Mouse (Mus musculus): ENCODE measurements around the gene Cbwd1. TPM values are rescaled to one million over a fixed set of nuclear protein-coding genes. Genes with fewer than 3 reads are reported as not detected.

The Cbwd1 gene
- total RNA-seq (2023) = 10 to 100 TPM in 1 of 2 experiments, 1 to 10 TPM in 1; 9.7 to 10.7 TPM

DNA sequence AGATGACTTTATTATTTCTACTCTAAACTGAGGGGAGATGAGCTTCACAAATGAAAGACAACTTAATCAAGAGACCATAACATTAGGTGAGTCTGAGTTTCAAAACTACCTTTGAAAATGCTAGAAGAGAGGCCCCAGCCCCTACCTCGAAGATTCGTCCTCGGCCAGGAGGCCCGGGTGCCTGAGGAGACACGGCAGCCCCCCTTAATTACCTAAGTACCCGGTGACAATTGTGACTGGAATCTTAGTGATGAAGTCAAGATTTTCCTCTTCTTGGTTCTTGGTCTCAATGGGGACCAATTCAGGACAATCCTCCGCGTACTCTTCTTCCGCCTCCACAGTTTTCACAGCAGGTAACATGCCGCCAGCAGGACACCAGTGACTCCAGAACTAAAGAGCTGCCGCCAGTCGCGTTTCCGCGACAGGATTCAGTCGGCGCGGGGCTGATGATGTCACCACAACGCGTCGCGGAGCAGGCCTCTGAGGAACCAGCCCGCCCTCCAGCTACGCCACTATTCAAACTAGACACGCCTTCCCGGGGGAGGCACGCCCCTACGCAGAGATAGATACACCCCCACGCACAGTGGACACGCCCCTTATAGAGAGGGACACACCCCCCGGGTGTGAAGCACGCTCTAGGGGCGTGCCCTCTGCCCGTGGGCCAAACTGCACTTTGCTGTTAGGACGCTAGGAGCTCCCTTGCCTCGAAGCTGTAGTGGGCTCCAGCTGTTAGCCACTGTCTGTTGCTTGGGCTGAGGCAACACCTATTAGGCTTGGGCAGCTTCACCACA lies at the start of gene Cbwd1:
Gene Cbwd1, minus strand, starts transcription at position 439 of the 791 bp plus-strand sequence.

DNA sequence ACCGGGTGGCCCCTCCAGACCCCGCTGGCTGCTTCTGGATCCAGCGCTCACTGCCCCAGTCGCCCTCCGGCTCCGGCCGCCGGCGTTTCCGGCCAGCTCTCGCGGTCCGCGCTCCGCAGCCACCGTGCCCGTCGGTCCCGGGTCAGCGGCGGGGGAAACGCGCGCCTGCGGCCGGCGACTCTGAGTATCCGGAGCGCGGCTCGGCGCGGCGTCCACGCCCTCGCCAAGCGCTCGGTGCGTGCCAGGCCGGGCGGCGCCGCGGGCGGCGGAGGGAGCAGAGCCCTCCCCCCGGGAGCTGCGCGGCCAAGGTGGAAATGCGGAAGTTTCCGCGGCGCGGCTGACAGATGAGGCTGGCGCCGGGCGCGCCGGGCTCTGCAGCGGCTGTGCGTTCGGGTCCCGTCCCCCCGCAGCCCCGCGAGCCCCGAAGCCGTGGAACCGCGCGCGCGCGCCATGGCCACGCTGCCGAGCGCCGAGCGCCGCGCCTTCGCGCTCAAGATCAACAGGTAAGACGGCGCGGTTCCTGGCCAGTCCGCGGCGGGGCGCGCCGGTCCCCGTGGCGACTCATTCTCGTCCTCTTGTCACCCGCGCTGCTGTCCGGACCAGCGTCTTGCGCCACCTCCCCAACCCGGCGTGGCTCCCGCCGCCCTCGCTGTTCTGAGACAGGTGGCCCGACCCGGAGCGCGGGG lies 37.9 kb upstream of the Cbwd1 start, which contains the start of gene Dock8:
Gene Dock8, plus strand, starts transcription at position 334 of the 686 bp plus-strand sequence.

GRCm38 (mm10) chr19:24900581-24901220 lies 60.7 kb downstream of the Cbwd1 start, which contains the start of gene Foxd4:
TSS of gene Foxd4 (minus strand) at chr19:24901197.

DNA sequence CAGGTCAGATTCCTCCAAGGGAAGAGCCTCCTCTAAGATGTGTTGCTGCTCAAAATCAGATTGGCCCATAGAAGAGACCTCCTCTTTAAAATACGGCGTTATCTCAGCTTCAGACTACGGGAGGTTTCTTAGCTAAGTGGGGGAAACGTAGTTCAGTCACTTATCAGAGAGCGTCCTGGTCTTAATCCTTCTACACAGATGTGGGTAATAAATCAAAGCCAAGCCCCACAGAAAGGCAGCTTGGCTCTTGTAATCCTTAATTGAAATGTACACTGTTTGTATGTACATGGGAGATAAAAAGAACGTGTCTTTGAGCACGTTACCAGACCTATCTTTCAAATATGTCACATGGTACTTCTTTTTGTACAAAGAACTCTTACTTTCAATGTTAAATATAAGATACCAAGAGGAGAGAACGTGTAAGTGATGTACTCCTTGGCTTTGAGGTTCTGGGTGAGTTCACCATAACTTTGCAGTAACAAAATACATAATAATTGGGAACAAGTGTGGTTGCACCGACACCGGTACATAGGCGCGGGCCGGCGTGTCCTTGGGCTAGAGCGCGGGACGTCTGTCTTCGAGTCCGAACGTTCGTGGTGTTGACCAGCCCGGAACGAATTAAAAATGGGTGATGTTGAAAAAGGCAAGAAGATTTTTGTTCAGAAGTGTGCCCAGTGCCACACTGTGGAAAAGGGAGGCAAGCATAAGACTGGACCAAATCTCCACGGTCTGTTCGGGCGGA lies 86.1 kb downstream of the Cbwd1 start, which contains the start of gene Gm10053:
Gene Gm10053, plus strand, starts transcription at position 558 of the 742 bp plus-strand sequence.

Other genes starting within 250 kb of the Cbwd1 start
- gene Pgm5, start 99.8 kb downstream of the Cbwd1 start, total RNA-seq (2023) = not detected
- gene Gm10053, start 85.9 kb downstream of the Cbwd1 start, total RNA-seq (2023) = 10 to 100 TPM; 29.6 to 52.1 TPM
- gene Foxd4, start 60.4 kb downstream of the Cbwd1 start, total RNA-seq (2023) = not detected
- gene Dock8, start 37.9 kb upstream of the Cbwd1 start, total RNA-seq (2023) = 100 to 1,000 TPM; 293 to 309 TPM

Data from T-cell, adult 66 days (primary cell).